Comparison of ENCODE assay signal across 35 mouse cellular contexts in genomic region chr7:28719159-28719558, GRCm38 (mm10). TPM values are rescaled to one million over a fixed set of nuclear protein-coding genes. Genes with fewer than 3 reads are reported as not detected.
A peak's percentile ranks its signal among the peaks of the same experiment; 100 is the strongest.
DNase-seq lines count a peak whose midpoint lies in the region; ATAC-seq and TF ChIP-seq lines count a peak whose summit lies in the region.
"Had no signal": no experiment of that assay in that cellular context is flagged by ENCODE, and none has a peak within 500 bp of the region (broad histone marks: within the 10 kb centered on the region; RNA-seq: fewer than 3 reads in every experiment).

No protein-coding gene starts in this region.

- H3ac ChIP-seq in myocyte (ENCODE audit: control insufficient read depth, insufficient read length), result no peak overlapping the region

- no peak for TF ChIP-seq POLR2A in myocyte (IDR thresholded peaks at IDR 0.05; ENCODE audit: insufficient read length, low read depth)

- no peak for ATAC-seq in embryonic facial prominence, embryonic 14.5 days (ENCODE audit: low read depth)
- ATAC-seq: forebrain, embryonic 16.5 days; hindbrain, embryonic 16.5 days; intestine, embryonic 15.5 days; midbrain, embryonic 16.5 days had no signal

- no peaks in the 10 kb centered on the region for H3K9me3 ChIP-seq in embryonic facial prominence, embryonic 14.5 days (ENCODE audit: control insufficient read depth, low read length)
- H3K9me3 ChIP-seq in embryonic facial prominence, embryonic 10.5 days, result no peaks in the 10 kb centered on the region
- H3K9me3 ChIP-seq: embryonic facial prominence, embryonic 13.5 days; intestine, embryonic 15.5 days; liver, embryonic 15.5 days; neural tube, embryonic 13.5 days had no signal

- H3K79me2 ChIP-seq in myocyte (ENCODE audit: control insufficient read depth, insufficient read depth), result peaks cover 20% of the 10 kb centered on the region

- 30% methylated on average over 4 of the region's 4 CpGs for WGBS in embryonic facial prominence, embryonic 14.5 days
- WGBS in embryonic facial prominence, embryonic 10.5 days, result 51% methylated on average over 4 of the region's 4 CpGs

- DNase-seq in embryonic facial prominence, embryonic 14.5 days (ENCODE audit: low spot score), result no peak
- DNase-seq in embryonic facial prominence, embryonic 10.5 days (ENCODE audit: low spot score), result no peak
- peak; percentile 24 to 46 for DNase-seq in kidney, postnatal 4 days
- DNase-seq in kidney, adult 11 months, result no peak
- peak; percentile 35 for DNase-seq in MN1 (ENCODE audit: low spot score)
- no peak for DNase-seq in urinary bladder, postnatal 4 days (ENCODE audit: low spot score in 2 of 2)
- DNase-seq in retina, postnatal 1 day, result no peak
- DNase-seq: adrenal gland, adult 8-10 months; cerebellum, adult 11 months; cerebellum, adult 9-10 months; embryo, embryonic 11 days; heart, postnatal 10 days; kidney, adult 8-10 months; layer of hippocampus, postnatal 36 days; left cerebral cortex, postnatal 4 days; lung, embryonic 14.5 days; lung, postnatal 36 days; thymus, postnatal 14 days had no signal

- H3K4me2 ChIP-seq in embryonic facial prominence, embryonic 14.5 days (ENCODE audit: low read depth, low read length), result 0 out of 2 replicates have a peak overlapping the region, but pooled peaks have one; percentile 10
- H3K4me2 ChIP-seq in myocyte (ENCODE audit: low read depth), result peak overlapping the region; percentile 81
- H3K4me2 ChIP-seq: embryonic facial prominence, embryonic 13.5 days; intestine, embryonic 15.5 days; liver, embryonic 15.5 days; lung, embryonic 14.5 days; midbrain, embryonic 11.5 days; neural tube, embryonic 13.5 days had no signal

- H3K27ac ChIP-seq in embryonic facial prominence, embryonic 14.5 days (replicated peaks; ENCODE audit: low read depth, low read length), result no peak overlapping the region
- H3K27ac ChIP-seq in embryonic facial prominence, embryonic 10.5 days (replicated peaks), result no peak overlapping the region
- H3K27ac ChIP-seq: embryonic facial prominence, embryonic 13.5 days; intestine, embryonic 15.5 days; kidney, postnatal 0 days; liver, embryonic 15.5 days; neural tube, embryonic 13.5 days had no signal

- no peaks in the 10 kb centered on the region for H3K36me3 ChIP-seq in embryonic facial prominence, embryonic 14.5 days (ENCODE audit: control insufficient read depth, insufficient read depth, low read length)
- peaks cover 1% of the 10 kb centered on the region for H3K36me3 ChIP-seq in embryonic facial prominence, embryonic 10.5 days (replicated peaks)
- peaks cover 4% of the 10 kb centered on the region for H3K36me3 ChIP-seq in myocyte (ENCODE audit: control insufficient read depth, insufficient read depth)
- H3K36me3 ChIP-seq: intestine, embryonic 15.5 days; liver, embryonic 15.5 days; neural tube, embryonic 13.5 days had no signal

- H3K4me3 ChIP-seq in embryonic facial prominence, embryonic 14.5 days (ENCODE audit: low read depth, low read length), result no peak overlapping the region
- no peak overlapping the region for H3K4me3 ChIP-seq in embryonic facial prominence, embryonic 10.5 days
- peak overlapping the region; percentile 64 for H3K4me3 ChIP-seq in myocyte
- H3K4me3 ChIP-seq: embryonic facial prominence, embryonic 13.5 days; erythroblast, embryonic 14.5 days; intestine, embryonic 15.5 days; liver, embryonic 15.5 days; neural tube, embryonic 13.5 days had no signal

- H3K27me3 ChIP-seq in embryonic facial prominence, embryonic 14.5 days (replicated peaks; ENCODE audit: control insufficient read depth, insufficient read depth, low read length), result no peaks in the 10 kb centered on the region
- peaks cover 13% of the 10 kb centered on the region; the same call in 1 of the 2 replicates for H3K27me3 ChIP-seq in embryonic facial prominence, embryonic 10.5 days (replicated peaks; ENCODE audit: low read depth, poor library complexity, severe bottlenecking)
- H3K27me3 ChIP-seq in myocyte (ENCODE audit: control insufficient read depth, insufficient read depth, insufficient read length), result no peaks in the 10 kb centered on the region
- H3K27me3 ChIP-seq: CH12.LX; embryonic facial prominence, embryonic 13.5 days; intestine, embryonic 15.5 days; neural tube, embryonic 13.5 days had no signal

- H3K9ac ChIP-seq in embryonic facial prominence, embryonic 14.5 days (ENCODE audit: low read depth, low read length), result 0 out of 2 replicates have a peak overlapping the region, but pooled peaks have one; percentile 14
- H3K9ac ChIP-seq: embryonic facial prominence, embryonic 13.5 days; intestine, embryonic 15.5 days; liver, embryonic 15.5 days; lung, embryonic 14.5 days; neural tube, embryonic 13.5 days had no signal

- H3K4me1 ChIP-seq in embryonic facial prominence, embryonic 14.5 days (ENCODE audit: control insufficient read depth, insufficient read depth, low read length), result peaks cover 5% of the 10 kb centered on the region
- peaks cover 23% of the 10 kb centered on the region for H3K4me1 ChIP-seq in embryonic facial prominence, embryonic 10.5 days
- H3K4me1 ChIP-seq: liver, embryonic 15.5 days had no signal

TF ChIP-seq in myocyte, 11 proteins besides CTCF, POLR2A, EP300 and RAD21:
- no peak for TF ChIP-seq SRF (IDR thresholded peaks at IDR 0.05; ENCODE audit: control insufficient read depth, insufficient read length, low read depth)
- TF ChIP-seq REST (IDR thresholded peaks at IDR 0.05; ENCODE audit: insufficient read depth, insufficient read length), result no peak
- TF ChIP-seq MYOD1 (IDR thresholded peaks at IDR 0.05; ENCODE audit: control insufficient read depth in 1 of 3, insufficient read length in 2 of 3, low read depth in 2 of 3), result no peak
- no peak for TF ChIP-seq TCF3 (IDR thresholded peaks at IDR 0.05; ENCODE audit: insufficient read length, low read depth)
- TF ChIP-seq TCF12 (IDR thresholded peaks at IDR 0.05; ENCODE audit: insufficient read depth, poor library complexity, severe bottlenecking), result no peak
- no peak for TF ChIP-seq POLR2AphosphoS2 (IDR thresholded peaks at IDR 0.05; ENCODE audit: insufficient read length, low read depth)
- TF ChIP-seq E2F4 (IDR thresholded peaks at IDR 0.05; ENCODE audit: insufficient read depth), result no peak
- no peak for TF ChIP-seq CEBPB (IDR thresholded peaks at IDR 0.05; ENCODE audit: insufficient read depth, poor library complexity, severe bottlenecking)
- no peak for TF ChIP-seq MAX (IDR thresholded peaks at IDR 0.05; ENCODE audit: low read depth)
- no peak for TF ChIP-seq MYOG (IDR thresholded peaks at IDR 0.05; ENCODE audit: control insufficient read depth in 1 of 3, insufficient read depth in 1 of 3, insufficient read length in 2 of 3, low read depth in 2 of 3)
- TF ChIP-seq USF1 (IDR thresholded peaks at IDR 0.05; ENCODE audit: low read depth), result no peak
TF ChIP-seq in myocyte: peak in this region for 0.

RNA-seq across cellular contexts. Expression of gene Fbxo17, which starts 2.6 kb away (rescaled TPM):
- 27.8 and 29.0 TPM in 2 replicates for polyA plus RNA-seq in embryonic facial prominence, embryonic 14.5 days (2014; fragmentation: Nextera tagmentation; extraction: Ambion mirVana)
- polyA plus RNA-seq in embryonic facial prominence, embryonic 10.5 days (2016; fragmentation: Nextera tagmentation; extraction: Ambion mirVana), result 11.9 and 14.3 TPM in 2 replicates
- 33.1 TPM for polyA plus RNA-seq in myocyte (2012; fragmentation: generic; extraction: Trizol)

RNA-seq across cellular contexts. Expression of gene Mrps12, which starts 22.5 kb away (rescaled TPM):
- 119 and 120 TPM in 2 replicates for polyA plus RNA-seq in embryonic facial prominence, embryonic 14.5 days (2014; fragmentation: Nextera tagmentation; extraction: Ambion mirVana)
- polyA plus RNA-seq in embryonic facial prominence, embryonic 10.5 days (2016; fragmentation: Nextera tagmentation; extraction: Ambion mirVana), result 163 and 164 TPM in 2 replicates
- polyA plus RNA-seq in myocyte (2012; fragmentation: generic; extraction: Trizol), result 132 TPM

RNA-seq across cellular contexts. Expression of gene Sars2, which starts 22.6 kb away (rescaled TPM):
- 20.5 and 22.9 TPM in 2 replicates for polyA plus RNA-seq in embryonic facial prominence, embryonic 14.5 days (2014; fragmentation: Nextera tagmentation; extraction: Ambion mirVana)
- polyA plus RNA-seq in embryonic facial prominence, embryonic 10.5 days (2016; fragmentation: Nextera tagmentation; extraction: Ambion mirVana), result 40.3 and 44.6 TPM in 2 replicates
- polyA plus RNA-seq in myocyte (2012; fragmentation: generic; extraction: Trizol), result 10.5 TPM

RNA-seq across cellular contexts. Expression of gene Fbxo27, which starts 26.5 kb away (rescaled TPM):
- polyA plus RNA-seq in embryonic facial prominence, embryonic 14.5 days (2014; fragmentation: Nextera tagmentation; extraction: Ambion mirVana), result 6.9 and 7.1 TPM in 2 replicates
- polyA plus RNA-seq in embryonic facial prominence, embryonic 10.5 days (2016; fragmentation: Nextera tagmentation; extraction: Ambion mirVana), result 7.8 TPM in 2 replicates
- not detected for polyA plus RNA-seq in myocyte (2012; fragmentation: generic; extraction: Trizol)
- polyA plus RNA-seq: erythroblast, embryonic 14.5 days had no signal

RNA-seq across cellular contexts. Expression of gene Ccer2, which starts 36.8 kb away (rescaled TPM):
- 3.8 and 12.7 TPM in 2 replicates for polyA plus RNA-seq in embryonic facial prominence, embryonic 14.5 days (2014; fragmentation: Nextera tagmentation; extraction: Ambion mirVana)
- 0.49 and 2.1 TPM in 2 replicates for polyA plus RNA-seq in embryonic facial prominence, embryonic 10.5 days (2016; fragmentation: Nextera tagmentation; extraction: Ambion mirVana)
- polyA plus RNA-seq in myocyte (2012; fragmentation: generic; extraction: Trizol), result not detected
- polyA plus RNA-seq: C2C12; erythroblast, embryonic 14.5 days; forebrain, embryonic 11.5 days; forebrain, embryonic 16.5 days; intestine, embryonic 15.5 days; kidney, postnatal 0 days; large intestine, adult 2 months; liver, adult 2 months; liver, embryonic 15.5 days; lung, embryonic 14.5 days; midbrain, embryonic 11.5 days; urinary bladder, adult 2 months had no signal

Comparison
In these comparisons a context has a peak if more than half of its experiments do, and no peak if none do; other contexts are left out.
1. DNase-seq: peak in kidney, postnatal 4 days (2 of 2) and MN1 (single experiment); none in embryonic facial prominence, embryonic 14.5 days (single experiment), embryonic facial prominence, embryonic 10.5 days (single experiment), kidney, adult 11 months (single experiment), urinary bladder, postnatal 4 days (0 of 2) and retina, postnatal 1 day (single experiment).